Mouse (Mus musculus) layer of hippocampus, adult 11-12 months (tissue): ENCODE results near the gene Zfp652.
A peak's percentile ranks its signal among the peaks of the same experiment; 100 is the strongest.

ENCODE experiments used
- DNase-seq: peaks from one replicate; pipeline ENCODE4 v3.0.0; 2022; ENCODE audit warnings: low spot score

The Zfp652 gene

DNA sequence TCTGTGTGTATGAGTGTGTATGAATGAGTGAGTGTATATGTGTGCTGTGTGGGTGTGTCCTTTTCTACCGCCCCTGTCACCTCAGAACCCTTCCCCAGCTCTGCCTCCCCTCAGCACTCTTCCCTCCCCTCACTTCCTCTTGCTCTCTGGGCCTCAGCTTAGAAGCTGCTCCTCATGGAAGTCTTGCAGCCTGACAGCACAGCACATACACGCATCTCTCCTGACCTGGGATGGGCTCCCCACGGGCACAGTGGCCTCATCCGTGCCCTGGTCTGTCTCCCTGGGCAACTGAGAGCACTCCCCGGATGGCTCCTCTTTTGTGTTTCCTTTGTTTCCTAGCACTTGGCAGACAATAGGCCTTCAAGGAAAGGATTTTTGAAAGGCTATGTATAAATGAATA, 97.1 kb downstream of the Zfp652 start:
- DNase-seq, result no peak

DNA sequence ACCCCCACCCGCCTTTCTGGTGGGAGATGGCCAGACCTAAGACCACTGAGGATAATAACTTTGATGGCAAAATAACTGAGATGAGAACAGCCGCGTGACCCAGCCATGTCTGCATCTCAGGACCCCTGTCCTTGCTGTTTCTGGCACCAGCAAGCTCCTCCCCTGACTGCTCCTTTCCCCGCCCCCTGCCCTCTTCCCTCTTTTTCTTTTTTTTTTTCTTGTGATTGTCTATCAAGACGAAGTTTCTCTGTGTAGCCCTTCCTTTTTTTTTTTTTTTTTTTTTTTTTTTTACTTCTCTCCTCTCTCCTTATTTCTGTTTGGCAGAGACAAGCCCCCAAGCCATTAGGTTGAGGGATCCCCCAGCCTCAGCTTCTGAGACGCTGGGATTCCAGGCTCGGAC, 98.4 kb downstream of the Zfp652 start:
- no peak for DNase-seq

DNA sequence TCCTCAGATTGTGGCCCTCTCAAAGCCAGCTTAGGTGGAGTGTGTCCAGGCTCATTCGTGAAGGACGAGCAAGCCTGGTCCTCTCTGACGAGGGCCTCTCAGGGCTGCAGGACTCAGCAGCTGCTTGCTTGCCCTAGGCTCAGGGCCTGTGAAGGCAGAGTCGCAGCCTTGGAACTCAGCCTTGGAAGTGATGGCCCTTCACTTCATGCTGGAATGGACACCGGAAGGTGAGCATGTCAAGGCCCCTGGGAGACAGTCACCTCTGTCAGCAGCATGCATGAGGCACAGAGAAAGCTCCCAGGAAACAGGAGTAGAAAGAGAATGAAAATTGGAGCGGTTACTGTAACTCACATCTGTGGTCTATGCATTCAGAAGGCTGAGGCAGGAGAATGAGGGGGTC, 99.3 kb downstream of the Zfp652 start:
- DNase-seq, result no peak

DNA sequence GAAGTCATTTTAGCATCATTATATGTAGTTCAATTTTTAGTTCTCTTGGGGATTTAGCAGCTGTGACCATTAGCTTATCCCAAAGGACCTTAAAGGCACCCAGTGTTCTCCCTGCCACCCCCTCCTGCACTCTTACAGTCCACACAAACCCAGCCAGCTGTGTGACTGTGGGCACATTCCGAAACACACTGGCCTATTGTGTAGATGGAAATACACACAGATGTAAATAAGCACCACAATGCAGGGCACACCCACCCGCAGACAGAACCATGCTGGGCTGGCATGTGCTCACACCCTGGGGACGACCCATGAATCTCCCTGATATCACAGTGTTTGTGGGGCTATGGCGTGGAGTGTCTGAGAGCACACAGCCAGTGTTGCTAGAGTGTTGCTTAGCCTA, 99.8 kb downstream of the Zfp652 start:
- DNase-seq, result no peak

DNA sequence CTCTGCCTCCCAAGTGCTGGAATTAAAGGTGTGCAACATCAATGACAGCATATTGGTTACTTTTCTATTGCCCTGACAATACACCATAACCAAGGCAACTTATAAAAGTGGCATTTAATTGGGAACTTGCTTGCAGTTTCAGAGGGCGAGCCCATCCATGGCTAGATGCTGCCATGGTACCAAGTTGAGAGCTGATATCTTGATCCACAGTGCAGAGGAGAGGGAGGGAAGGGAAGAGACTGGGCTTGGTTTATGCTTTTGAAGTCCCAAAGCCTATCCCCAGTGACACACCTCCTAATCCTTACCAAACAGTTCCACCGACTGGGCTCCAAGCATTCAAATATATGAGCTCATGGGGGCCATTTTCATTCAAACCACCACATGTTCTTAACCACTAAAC, 101.6 kb downstream of the Zfp652 start:
- no peak for DNase-seq

DNA sequence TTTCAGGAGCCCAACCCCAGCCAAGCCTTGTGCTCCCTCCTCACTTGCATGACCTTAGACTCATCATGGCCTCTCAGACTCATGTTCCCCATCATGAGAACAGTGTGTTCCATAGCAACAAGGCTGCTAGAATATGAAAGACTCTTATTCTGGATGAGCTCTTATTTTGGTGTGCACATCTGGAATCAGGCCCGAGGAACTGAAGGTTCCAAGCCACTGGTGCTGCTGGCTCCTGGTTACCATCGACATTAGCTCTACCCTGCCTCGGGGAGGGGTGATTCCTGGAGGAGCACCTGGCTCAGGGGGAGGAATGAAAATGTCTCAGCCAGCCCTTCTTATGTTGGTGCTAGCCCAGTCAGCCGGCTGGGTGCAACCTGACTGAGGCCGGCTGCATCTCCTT, 102.4 kb downstream of the Zfp652 start:
- DNase-seq, result no peak

DNA sequence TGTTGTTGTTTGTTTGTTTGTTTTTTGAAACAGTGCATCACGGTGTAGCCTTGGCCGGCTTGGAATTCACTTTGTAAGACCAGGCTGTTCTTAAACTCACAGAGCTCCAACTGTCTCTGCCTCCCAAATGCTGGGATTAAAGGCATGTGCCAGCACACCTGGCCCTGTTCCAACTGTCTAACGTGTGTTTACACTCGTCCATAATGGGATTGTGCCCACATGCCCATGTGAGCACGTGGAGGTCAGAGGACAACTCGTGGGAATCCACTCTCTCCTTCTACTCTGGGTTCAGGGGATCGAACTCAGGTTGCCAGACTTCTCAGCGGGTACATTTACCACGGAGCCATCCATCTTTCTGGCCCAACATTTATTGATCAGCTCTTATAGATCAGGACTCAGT, 102.9 kb downstream of the Zfp652 start:
- no peak for DNase-seq

DNA sequence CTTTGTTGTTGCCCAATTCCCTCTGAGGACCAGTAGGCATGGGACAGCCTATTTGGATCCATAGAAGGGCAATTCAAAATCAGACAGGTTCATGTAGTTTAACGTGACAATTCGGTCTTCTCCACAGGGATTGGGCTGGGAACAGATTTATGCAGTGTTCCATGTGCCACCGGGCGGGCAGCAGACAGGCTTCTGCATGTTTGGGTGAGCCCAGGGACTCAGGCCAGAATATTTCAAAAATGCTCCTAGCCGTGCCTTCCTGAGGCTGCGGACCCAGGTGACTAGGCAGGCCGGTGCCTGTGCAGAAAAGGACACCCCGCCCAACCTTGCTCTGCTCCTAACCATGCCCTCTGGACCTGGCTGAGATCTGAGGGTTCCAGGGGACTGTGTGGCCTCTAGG, 106.7 kb downstream of the Zfp652 start:
- no peak for DNase-seq

DNA sequence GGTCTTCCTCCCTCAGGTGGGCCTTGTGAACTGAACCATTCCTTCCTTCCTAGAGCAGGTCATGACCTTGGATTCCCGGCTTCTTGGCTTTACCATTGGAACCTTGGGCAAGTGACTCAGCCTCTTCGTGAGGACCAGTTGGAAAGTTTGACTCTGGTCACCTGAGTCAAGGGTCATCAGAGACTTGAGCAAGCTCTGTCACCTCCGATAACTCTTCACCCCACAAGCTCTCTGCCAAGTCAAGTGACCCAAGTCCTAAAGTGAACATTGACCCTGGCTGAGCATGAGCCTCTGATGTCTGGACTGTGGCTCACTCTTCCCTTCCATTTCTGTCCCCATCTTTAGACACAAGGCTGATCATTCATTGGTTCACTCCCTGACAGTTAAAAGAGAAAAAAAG, 109.0 kb downstream of the Zfp652 start:
- DNase-seq, result no peak

DNA sequence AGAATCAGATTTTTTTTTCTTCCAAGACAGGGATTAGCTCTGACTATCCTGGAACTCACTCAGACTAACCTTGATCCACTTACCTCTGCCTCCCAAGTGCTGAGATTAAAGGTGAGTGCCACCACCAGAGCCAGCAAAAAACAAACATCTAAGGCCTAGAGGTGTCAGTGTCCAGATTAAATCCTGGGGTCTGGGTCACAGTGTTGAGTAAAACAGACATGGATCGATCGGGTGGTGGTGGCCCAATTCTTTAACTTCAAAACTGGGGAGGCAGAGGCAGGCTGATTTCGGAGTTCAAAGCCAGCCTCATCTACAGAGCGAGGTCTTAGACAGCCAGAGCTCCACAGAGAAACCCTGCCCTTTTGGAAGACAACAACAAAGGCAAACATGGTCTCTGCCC, 110.0 kb downstream of the Zfp652 start:
- no peak for DNase-seq

DNA sequence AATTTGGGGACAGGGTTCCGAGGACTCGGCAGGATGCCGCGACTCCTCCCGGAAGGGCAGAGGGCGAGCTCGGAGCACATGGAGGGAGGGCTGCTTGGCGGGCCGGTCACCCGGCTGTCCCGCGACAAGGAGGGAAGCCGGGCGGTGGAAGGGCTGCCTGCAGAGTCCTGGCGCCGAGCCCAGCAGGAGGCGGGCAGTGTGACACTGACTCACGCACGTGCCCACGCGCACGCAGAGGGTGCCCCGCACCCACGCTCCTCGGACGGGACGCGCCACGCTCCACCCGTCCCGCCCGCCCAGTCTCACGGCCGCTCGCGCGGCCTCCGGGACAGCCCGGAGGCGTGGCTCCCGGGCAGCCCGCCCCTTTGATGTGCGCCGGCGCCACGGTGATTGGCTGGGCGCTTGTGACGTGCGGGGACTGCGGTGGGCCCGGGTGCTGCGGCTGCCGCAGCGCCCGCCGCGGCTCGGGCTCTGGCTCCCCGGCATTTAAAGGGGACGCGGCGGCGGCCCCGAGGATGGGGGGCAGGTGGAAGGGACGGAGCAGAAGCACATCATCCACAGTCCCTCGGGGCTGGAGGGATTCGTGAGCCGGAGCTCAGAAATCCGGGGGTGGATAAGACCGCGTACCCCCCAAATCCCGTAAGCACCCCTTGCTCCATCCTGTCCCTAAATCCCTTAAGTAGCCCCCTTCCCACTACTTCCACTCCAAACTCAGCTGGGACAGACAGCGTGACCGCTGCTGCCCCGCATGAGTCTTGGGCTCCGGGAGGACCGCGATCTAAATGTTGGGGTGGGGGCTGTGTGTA, 111.8 kb downstream of the Zfp652 start, which contains the start of gene Phospho1:
Phospho1 (plus strand) TSS at position 429 of the 806 bp plus-strand sequence.
- peak; percentile 90 for DNase-seq

DNA sequence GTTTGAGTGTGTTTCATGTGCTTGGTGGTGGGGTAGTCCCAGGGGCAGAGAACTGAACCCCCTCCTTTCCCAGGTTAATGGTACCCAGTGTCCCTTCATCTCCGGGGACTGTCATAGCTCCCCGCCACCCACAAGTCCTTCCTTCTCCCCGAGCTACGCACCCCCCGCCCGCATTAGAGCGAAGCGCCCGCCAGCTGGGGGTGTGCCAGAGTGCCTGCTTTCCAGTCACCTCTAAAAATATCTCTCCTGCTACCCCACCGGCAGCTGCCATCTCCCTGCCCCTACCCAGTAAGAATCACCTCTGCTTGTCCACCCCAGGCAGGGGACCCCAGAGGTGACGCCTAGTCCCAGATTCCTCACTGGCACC, 112.4 kb downstream of the Zfp652 start:
- no peak for DNase-seq

DNA sequence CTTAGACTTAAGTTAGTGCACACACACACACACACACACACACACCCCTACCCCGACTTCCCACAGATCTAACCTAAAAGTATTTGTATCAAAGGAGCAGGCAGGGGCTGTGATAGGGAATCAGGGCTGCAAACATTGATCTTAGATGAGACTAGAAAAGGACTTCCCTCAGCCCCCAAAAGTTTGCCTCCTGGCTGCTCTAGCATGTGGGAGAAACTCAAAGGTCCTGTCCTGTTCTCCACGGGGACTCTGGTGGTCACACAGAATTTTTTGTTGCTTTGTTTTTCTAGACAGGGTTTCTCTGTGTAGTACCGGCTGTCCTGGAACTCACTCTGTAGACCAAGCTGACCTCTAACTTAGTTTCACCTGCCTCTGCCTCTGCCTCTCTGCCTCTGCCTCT, 113.2 kb downstream of the Zfp652 start:
- DNase-seq, result no peak

DNA sequence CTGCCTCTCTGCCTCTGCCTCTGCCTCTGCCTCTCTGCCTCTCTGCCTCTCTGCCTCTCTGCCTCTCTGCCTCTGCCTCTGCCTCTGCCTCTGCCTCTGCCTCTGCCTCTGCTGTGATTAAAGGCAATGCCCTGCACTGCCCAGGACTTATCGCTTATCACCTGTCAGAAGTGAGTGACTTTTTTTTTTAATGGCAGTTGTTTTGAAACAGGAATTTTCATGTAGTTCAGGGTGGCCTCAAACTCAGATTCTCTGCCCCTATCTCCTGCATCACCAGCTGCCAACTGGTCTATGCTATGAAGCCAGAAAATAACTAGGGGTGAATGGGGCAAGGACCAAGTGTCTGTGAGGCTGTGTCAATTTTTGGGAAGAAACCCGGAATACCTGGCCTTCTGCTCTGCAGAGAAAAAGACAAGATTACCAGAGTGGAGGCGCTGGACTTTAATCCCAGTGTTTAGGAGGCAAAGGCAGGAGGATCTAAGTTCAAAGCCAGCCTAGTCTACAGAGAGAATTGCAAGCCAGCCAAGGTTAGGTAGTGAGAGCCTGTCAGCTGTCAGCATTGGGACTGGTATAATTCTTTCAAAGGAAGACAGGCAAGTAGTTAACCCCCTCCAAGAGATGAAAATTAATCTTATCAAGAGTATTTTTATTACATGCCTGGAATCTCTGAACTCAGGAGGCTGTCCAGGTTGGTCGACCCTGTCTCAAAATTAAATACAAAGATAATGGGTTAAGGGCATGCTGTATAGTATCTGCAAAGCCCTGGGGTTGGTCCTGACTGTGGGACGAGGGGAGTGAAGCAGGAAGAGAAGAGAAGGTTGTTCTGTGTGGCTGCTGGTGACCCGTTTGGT, 114.1 kb downstream of the Zfp652 start:
- DNase-seq, result no peak

DNA sequence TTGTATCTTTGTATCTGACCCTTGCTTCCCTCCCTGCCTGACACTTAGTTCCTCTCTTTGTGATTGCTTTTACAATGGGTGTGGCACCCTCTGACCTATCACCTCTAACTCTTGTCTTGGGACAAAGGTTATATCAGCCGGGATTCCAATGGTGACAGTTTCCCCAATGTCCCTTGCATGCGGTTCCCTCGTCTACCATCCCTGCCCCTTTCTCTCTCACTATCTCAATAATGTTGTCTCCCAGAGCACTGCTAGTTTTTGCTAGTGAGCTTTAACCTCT, 114.6 kb downstream of the Zfp652 start:
- DNase-seq, result no peak

DNA sequence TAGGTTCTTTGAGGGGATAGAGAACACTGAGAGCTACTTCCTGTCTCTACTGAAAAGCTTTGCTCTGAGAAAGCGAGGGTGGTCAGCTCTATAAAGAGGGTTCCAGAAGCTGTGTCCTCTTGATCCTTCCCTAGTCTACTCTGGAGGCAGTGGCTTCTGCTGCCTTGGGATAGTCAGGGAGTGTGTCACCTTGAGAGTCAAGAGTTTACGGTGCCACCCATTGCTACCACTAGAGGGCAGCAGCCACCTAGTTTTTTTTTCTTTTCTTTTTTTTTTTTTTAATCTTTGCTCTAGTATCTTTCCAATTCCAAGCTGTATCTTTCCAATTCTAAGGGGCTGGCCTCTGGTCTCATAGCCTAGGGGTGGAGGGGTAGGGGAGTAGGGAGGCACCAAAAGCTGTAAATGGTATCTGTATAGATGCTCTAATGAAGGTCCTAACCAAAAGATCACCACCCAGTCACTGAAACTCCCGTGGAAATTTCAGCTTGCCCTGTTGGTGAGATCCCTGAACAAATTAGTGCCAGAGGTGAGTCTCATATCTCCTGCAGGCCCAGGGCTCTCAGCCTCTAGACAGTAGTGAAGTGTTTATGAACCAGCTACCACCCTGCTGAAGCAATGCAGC, 115.1 kb downstream of the Zfp652 start:
- DNase-seq, result no peak

DNA sequence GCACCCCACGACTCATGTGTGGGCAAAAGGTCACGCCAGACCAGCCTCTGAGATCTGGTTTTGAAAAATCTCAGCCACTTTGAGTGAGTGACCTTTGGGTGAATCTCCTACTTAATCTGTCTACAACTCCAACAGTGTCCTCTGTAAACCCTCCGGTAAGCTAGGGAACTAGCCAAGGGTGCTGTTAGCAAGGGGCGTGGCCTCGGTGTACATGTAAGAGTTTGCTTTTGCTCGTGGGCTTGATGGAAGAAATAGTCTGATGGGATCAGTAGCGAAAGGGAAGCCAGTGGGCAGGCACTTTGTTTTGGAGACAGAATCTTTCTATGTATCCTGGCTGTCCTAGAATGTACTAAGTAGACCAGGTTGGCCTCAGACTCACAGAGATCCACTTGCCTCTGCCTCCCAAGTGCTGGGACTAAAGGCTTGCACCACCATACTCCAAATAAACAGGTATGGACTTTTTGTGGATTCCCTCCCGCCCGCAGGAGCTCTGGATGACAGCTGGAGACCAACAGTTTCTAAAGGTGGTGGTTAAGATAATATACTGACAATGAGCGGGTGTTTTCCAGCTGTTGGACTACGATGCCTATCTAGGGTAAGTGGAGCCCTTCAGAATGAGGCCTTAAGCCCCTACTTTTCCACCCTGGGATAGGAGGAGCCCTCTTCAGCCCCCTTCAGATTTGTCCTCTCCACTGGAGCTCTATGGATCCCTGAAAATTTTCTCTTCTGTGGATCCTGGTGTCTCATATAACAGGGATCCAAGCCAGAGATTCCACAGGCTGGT, 115.9 kb downstream of the Zfp652 start:
- no peak for DNase-seq

DNA sequence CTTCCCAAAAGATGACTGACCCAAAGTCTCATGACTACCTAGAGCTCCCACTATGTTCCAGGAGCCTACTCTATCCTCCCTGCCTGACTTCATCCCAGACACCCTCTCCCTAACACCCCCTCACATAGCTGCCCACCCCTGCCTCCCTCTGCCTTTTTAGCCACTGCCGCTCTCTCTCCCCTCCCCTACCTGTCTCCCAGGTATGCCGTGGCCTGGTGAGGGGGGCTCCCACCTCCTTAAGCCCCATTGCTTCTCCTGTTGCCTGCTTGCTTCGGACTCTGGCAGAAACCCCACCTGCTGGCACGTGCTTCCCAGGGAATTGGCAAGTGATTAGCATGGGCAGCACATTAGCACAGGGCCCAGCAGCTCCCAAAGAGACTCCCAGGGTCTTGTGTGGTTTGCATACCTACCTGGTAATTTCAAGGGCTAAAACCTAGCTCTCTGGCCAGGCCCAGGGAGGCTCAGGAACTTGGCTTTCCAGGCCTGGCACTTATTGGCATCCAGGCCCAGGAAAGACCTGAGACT, 117.1 kb downstream of the Zfp652 start:
- no peak for DNase-seq

DNA sequence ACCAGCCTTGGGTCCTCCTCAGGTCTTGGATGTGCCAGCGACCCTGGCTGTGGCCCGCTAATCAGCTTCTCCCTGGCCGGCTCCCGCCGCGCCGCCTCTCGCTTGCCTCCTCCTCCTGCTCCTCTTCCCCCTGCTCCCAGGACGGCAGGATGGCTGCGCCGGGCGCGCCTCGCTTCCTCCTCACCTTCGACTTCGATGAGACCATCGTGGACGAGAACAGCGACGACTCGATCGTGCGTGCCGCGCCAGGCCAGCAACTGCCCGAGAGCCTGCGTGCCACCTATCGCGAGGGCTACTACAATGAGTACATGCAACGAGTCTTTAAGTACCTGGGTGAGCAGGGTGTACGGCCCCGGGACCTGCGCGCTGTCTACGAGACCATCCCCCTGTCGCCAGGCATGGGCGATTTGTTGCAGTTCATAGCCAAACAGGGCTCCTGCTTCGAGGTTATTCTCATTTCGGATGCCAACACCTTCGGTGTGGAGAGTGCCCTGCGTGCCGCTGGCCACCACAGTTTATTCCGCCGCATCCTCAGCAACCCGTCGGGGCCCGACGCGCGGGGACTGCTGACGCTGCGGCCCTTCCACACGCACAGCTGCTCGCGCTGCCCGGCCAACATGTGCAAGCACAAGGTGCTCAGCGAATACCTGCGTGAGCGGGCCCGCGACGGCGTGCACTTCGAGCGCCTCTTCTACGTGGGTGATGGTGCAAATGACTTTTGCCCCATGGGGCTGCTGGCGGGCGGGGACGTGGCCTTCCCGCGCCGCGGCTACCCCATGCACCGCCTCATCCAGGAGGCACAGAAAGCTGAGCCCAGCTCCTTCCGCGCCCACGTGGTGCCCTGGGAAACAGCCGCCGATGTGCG, 118.2 kb downstream of the Zfp652 start:
- no peak for DNase-seq

DNA sequence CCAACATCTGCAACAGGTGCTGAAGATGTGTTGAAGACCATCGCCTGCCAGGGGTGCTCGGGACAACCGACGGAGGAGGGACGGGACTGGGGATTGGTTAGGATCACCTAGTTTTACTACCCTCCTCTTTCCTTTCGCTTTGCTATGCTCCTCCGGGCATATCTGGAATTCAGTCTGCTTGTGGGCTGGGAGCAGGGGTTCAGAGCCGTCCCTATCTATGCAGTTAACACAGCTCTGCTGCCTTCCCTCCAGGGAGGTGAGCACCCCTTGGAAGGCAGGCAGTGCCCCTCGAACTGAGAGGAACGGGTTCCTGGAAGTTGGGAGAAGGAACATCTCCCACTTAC, 118.8 kb downstream of the Zfp652 start:
- DNase-seq, result no peak

DNA sequence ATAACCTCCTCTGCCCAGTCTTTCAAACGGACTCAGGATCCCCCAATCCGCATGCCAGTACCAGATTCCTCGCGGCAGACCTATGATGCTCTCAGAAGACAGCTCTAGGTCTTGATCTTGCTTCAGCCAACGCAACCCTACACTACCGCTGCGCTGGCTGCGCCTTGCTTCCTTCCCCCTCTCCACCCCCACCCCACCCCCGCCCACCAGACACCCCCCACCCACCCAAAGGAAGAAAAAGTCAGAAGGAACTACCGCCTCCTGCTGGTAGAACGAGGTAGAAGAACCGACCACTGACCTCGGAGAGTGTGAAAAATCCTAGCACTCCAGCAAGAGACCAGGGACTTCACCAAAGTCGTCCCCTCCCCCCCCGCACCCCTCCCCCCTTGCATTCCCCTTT, 119.2 kb downstream of the Zfp652 start:
- DNase-seq, result no peak
